Mouse (Mus musculus): ENCODE measurements around the gene Cul1. TPM values are rescaled to one million over a fixed set of nuclear protein-coding genes. Genes with fewer than 3 reads are reported as not detected.

Cul1 gene
- polyA plus RNA-seq, 1 experiment = 1.1 TPM

DNA sequence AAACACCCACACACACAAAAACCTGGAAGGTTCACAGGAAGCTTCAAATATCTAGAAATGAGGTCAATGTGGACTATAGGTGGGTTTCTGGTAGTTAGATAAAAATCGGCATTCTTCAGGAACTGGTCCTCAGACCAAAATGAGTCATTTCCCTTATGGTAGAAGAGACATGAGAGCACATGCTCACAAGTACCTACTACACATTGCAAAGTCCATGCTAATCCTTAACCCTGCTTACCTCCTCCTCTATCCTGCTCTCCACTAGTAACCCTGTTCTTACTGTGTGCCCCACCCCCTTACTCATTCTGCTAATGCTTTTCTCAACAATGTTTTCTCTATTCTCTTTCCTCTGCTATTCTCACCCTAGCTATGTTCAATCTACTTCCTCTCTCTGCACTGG is 74.5 kb downstream of the Cul1 start:
- Histone ChIP-seq H3K27me3 (ENCODE audit: control insufficient read depth) (no peaks in the 10 kb centered on the region), H3K4me3 (replicated peaks) (no peak overlapping the region), H3K9me3 (ENCODE audit: control insufficient read depth, low read length) (no peaks in the 10 kb centered on the region), H3K4me1 (ENCODE audit: control insufficient read depth) (no peaks in the 10 kb centered on the region), H3K36me3 (ENCODE audit: control insufficient read depth) (peaks cover 100% of the 10 kb centered on the region)
- TF ChIP-seq TAL1 (IDR thresholded peaks at IDR 0.05; ENCODE audit: low read length) (no peak), GATA1 (IDR thresholded peaks at IDR 0.05; ENCODE audit: low read length) (no peak)

DNA sequence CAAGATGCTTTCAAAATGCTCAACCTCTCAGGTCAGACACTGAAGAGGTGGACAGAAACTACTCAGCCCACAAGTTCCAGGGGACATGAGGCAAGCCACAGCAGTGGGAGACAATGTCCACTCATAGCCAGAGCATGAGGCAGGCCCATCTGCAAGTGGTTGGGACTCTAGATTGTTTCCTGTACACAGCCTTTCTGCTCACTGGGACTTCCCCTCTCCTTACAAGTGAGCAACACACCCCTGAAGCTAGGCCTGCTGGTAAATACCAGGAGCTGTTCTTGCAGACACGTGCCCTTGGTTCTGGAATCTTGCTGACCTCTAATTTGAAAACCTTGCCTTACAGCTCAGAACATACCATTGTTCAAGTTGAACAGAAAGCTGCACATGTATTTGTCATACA is 79.3 kb downstream of the Cul1 start:
- TF ChIP-seq GATA1 (IDR thresholded peaks at IDR 0.05; ENCODE audit: low read length) (no peak), TAL1 (IDR thresholded peaks at IDR 0.05; ENCODE audit: low read length) (no peak)
- Histone ChIP-seq H3K9me3 (ENCODE audit: control insufficient read depth, low read length) (no peaks in the 10 kb centered on the region), H3K4me1 (ENCODE audit: control insufficient read depth) (no peaks in the 10 kb centered on the region), H3K27me3 (ENCODE audit: control insufficient read depth) (no peaks in the 10 kb centered on the region), H3K36me3 (ENCODE audit: control insufficient read depth) (peaks cover 96% of the 10 kb centered on the region), H3K4me3 (replicated peaks) (no peak overlapping the region)

DNA sequence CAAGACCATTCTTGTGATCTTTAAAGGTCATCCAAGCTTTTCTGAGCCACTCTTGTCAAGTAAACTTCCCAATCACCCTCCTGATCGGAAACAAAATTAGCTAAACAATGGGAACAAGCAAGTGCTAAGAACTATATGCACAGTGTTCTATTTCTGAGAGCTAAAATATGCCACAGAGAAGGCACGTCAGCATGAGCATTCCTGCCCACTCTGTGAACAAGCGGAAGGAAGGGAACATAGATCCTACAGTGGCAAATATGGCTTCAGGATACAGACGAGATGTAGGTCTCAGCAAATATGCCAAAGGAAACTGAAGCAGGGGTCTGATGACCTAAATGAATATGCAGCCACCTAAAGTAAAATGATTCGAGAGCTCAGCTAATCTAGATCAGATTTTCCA is 82.1 kb downstream of the Cul1 start:
- no peaks in the 10 kb centered on the region for H3K27me3 ChIP-seq (ENCODE audit: control insufficient read depth)
- no peaks in the 10 kb centered on the region for H3K4me1 ChIP-seq (ENCODE audit: control insufficient read depth)
- no peaks in the 10 kb centered on the region for H3K9me3 ChIP-seq (ENCODE audit: control insufficient read depth, low read length)
- H3K4me3 ChIP-seq (replicated peaks) = no peak overlapping the region
- TF ChIP-seq TAL1 (IDR thresholded peaks at IDR 0.05; ENCODE audit: low read length) = no peak
- TF ChIP-seq GATA1 (IDR thresholded peaks at IDR 0.05; ENCODE audit: low read length) = no peak
- H3K36me3 ChIP-seq (ENCODE audit: control insufficient read depth) = peaks cover 76% of the 10 kb centered on the region

DNA sequence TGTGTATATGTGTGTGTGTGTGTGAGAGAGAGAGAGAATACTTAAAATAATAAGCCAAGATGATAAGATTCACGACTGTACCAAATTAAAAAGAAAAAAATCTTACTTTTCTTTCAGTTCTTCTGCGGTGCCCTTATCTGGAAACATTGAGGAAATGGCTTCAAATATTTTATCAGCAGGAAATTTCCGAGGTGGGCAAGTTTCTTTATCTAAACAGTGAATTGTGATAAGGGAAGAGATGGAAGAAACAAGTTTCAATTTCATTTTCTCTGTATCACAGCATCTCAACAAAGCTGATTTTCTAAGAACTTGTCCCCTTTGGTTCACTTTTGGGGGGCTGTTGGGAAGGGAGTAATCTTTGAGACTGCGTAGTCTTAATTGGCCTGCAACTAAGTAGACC is 99.1 kb downstream of the Cul1 start:
- peaks cover 100% of the 10 kb centered on the region for H3K36me3 ChIP-seq (ENCODE audit: control insufficient read depth)

DNA sequence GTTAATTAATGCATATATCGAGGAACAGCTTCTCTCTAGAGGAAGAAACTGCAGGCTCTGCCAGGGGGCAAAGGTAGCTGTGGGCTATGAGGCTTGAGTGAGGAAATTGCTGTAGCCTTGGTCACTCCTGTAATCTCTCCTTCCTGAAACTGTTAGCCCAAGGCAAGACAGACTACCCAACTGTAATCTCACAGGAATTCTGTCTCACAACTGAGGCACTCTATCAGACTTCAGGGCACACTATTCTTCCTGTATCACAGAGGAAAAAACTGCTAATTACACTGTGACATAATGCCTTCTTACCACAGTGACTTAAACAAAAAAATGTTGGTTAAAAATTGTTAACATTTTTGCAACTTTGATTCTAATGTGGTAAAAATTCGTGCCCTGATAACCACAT is 106.1 kb downstream of the Cul1 start:
- H3K9me3 ChIP-seq (ENCODE audit: control insufficient read depth, low read length) = no peaks in the 10 kb centered on the region
- no peaks in the 10 kb centered on the region for H3K27me3 ChIP-seq (ENCODE audit: control insufficient read depth)
- H3K36me3 ChIP-seq (ENCODE audit: control insufficient read depth) = peaks cover 100% of the 10 kb centered on the region
- peaks cover 18% of the 10 kb centered on the region for H3K4me1 ChIP-seq (ENCODE audit: control insufficient read depth)
- TF ChIP-seq GATA1 (IDR thresholded peaks at IDR 0.05; ENCODE audit: low read length) = no peak
- TF ChIP-seq TAL1 (IDR thresholded peaks at IDR 0.05; ENCODE audit: low read length) = no peak
- no peak overlapping the region for H3K4me3 ChIP-seq (replicated peaks)

More for the DNA sequence above, 99.1 kb downstream of the Cul1 start:
- no peaks in the 10 kb centered on the region for H3K27me3 ChIP-seq (ENCODE audit: control insufficient read depth)
- no peak for TF ChIP-seq TAL1 (IDR thresholded peaks at IDR 0.05; ENCODE audit: low read length)
- no peak for TF ChIP-seq GATA1 (IDR thresholded peaks at IDR 0.05; ENCODE audit: low read length)
- no peak overlapping the region for H3K4me3 ChIP-seq (replicated peaks)
- no peaks in the 10 kb centered on the region for H3K4me1 ChIP-seq (ENCODE audit: control insufficient read depth)
- H3K9me3 ChIP-seq (ENCODE audit: control insufficient read depth, low read length) = no peaks in the 10 kb centered on the region

DNA sequence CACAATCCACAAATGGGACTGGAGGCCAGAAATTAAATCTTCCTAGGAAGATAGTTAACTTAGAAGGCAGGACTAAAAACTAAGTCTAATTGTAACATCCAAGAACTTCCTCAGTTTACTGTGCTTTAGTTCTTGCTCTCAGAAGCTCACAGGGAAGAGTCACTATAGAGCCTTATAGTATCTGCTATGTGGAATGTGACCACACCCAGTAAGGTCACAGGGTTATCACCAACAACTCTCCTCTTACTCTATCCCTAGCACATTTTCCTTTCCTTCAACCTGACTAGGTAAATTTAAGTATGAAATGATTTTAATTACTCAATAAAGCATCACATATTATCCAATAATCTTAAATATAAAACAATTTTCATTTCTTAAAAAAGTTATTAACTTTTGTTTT is 107.2 kb downstream of the Cul1 start:
- peaks cover 24% of the 10 kb centered on the region for H3K4me1 ChIP-seq (ENCODE audit: control insufficient read depth)
- H3K36me3 ChIP-seq (ENCODE audit: control insufficient read depth) = peaks cover 100% of the 10 kb centered on the region
- TF ChIP-seq TAL1 (IDR thresholded peaks at IDR 0.05; ENCODE audit: low read length) (no peak), GATA1 (IDR thresholded peaks at IDR 0.05; ENCODE audit: low read length) (no peak)
- no peak overlapping the region for H3K4me3 ChIP-seq (replicated peaks)
- no peaks in the 10 kb centered on the region for H3K27me3 ChIP-seq (ENCODE audit: control insufficient read depth)
- no peaks in the 10 kb centered on the region for H3K9me3 ChIP-seq (ENCODE audit: control insufficient read depth, low read length)

DNA sequence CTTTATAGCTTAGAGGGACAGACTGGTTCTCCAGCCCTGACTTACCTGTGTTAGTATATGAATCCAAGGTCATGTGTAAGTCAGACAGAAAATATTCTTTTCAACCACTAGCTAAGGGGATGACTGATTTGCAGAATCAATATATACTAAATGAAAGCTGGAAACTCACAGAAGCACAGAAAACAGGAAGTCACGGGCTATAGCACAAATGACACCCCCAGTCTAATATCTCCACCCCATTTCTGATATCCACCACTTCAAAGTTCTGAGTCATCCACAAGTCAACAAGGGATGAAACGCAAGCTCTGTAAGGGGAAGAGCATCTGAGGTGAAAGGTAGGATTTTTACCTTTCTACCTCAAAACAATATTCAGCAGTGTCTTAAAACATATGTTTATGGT is 107.6 kb downstream of the Cul1 start:
- H3K4me3 ChIP-seq (replicated peaks) = no peak overlapping the region
- peaks cover 27% of the 10 kb centered on the region for H3K4me1 ChIP-seq (ENCODE audit: control insufficient read depth)
- H3K27me3 ChIP-seq (ENCODE audit: control insufficient read depth) = no peaks in the 10 kb centered on the region
- TF ChIP-seq GATA1 (IDR thresholded peaks at IDR 0.05; ENCODE audit: low read length) (no peak), TAL1 (IDR thresholded peaks at IDR 0.05; ENCODE audit: low read length) (no peak)
- H3K9me3 ChIP-seq (ENCODE audit: control insufficient read depth, low read length) = no peaks in the 10 kb centered on the region
- H3K36me3 ChIP-seq (ENCODE audit: control insufficient read depth) = peaks cover 100% of the 10 kb centered on the region

DNA sequence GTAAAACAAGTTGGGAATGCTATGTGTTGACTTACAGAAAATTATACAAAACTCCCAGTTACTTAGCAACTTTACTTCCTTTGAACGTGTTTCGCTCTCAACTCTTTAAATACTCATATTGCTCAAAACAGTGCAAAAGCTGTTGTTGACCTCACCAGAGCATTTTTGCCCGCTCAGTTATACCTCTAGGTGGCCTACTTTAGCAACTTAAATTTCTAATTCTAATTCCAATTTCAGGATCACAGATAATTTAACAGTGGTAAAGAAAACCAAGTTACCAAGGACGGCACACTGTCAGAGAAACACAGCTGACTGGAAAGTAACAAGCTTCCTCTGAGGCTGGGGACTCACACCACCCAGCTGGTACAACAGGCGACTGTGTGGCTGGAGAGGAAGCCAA is 108.2 kb downstream of the Cul1 start:
- TF ChIP-seq TAL1 (IDR thresholded peaks at IDR 0.05; ENCODE audit: low read length) (no peak), GATA1 (IDR thresholded peaks at IDR 0.05; ENCODE audit: low read length) (no peak)
- H3K36me3 ChIP-seq (ENCODE audit: control insufficient read depth) = peaks cover 100% of the 10 kb centered on the region
- peaks cover 33% of the 10 kb centered on the region for H3K4me1 ChIP-seq (ENCODE audit: control insufficient read depth)

DNA sequence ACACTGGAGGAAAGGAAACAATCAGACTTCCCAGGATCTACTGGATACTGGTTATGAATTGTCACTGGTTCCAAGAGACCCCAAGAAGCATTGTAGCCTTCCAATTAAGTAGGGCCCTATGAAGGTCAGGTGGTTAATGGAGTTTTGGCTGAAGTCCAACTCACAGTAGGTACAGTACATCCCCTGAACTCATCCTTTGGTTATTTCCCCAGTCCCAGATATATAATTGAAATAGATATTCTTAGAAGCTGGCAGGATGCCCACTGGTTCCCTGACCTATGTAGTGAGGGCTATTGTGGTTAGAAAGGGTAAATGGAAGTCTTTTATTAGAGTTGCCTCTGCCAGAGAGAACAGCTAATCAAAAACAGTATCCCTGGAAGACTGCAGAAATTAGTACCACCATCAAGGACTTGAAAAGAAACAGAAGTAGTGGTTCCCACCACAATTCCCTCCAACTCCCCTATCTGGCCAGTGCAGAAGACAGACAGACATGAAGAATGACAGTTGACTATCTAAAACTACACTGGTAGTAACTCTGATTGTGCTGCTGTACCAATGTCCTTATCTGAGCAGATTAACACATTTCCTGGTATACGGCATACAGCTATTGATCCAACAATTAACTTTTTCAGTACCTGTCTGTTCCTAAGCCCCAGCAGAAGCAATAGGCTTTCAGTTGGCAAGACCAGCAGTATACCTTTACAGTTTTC is 112.3 kb downstream of the Cul1 start:
- peaks cover 99% of the 10 kb centered on the region for H3K36me3 ChIP-seq (ENCODE audit: control insufficient read depth)
- H3K4me3 ChIP-seq (replicated peaks) = no peak overlapping the region
- H3K9me3 ChIP-seq (ENCODE audit: control insufficient read depth, low read length) = no peaks in the 10 kb centered on the region
- H3K27me3 ChIP-seq (ENCODE audit: control insufficient read depth) = no peaks in the 10 kb centered on the region
- H3K4me1 ChIP-seq (ENCODE audit: control insufficient read depth) = peaks cover 41% of the 10 kb centered on the region
- no peak for TF ChIP-seq GATA1 (IDR thresholded peaks at IDR 0.05; ENCODE audit: low read length)
- peak; percentile 3; the same call in 1 of the 3 replicates for TF ChIP-seq TAL1 (IDR thresholded peaks at IDR 0.05; ENCODE audit: low read length)

More for the DNA sequence above, 108.2 kb downstream of the Cul1 start:
- Histone ChIP-seq H3K27me3 (ENCODE audit: control insufficient read depth) (no peaks in the 10 kb centered on the region), H3K4me3 (replicated peaks) (no peak overlapping the region), H3K9me3 (ENCODE audit: control insufficient read depth, low read length) (no peaks in the 10 kb centered on the region)

DNA sequence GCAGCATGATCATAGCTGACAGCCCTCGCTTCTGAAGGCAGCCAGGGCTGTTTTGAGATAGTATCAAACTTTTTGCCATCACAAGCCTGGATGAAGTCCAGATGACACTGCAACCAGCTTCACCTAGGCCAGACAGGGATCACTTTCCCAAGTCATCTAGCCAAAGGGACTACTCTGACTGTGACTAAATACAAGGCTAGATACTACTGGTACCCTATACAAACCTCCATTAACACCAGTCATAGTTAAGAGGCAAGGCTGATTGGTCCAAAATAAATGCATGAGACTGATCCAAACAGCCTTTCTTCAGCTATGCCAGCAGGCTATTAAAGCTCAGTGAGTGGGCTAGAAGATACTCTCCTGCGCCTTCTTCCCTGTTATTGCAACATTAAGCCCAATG is 119.7 kb downstream of the Cul1 start:
- Histone ChIP-seq H3K27me3 (ENCODE audit: control insufficient read depth) (no peaks in the 10 kb centered on the region), H3K4me1 (ENCODE audit: control insufficient read depth) (no peaks in the 10 kb centered on the region; the same call in 1 of the 2 replicates), H3K9me3 (ENCODE audit: control insufficient read depth, low read length) (no peaks in the 10 kb centered on the region), H3K36me3 (ENCODE audit: control insufficient read depth) (peaks cover 93% of the 10 kb centered on the region), H3K4me3 (replicated peaks) (no peak overlapping the region)
- TF ChIP-seq GATA1 (IDR thresholded peaks at IDR 0.05; ENCODE audit: low read length) = no peak
- TF ChIP-seq TAL1 (IDR thresholded peaks at IDR 0.05; ENCODE audit: low read length) = no peak

Other genes with a start within 250 kb of the Cul1 start
- 2.1 and 3.7 TPM in 2 replicates for gene Ezh2, start 141.9 kb downstream of the Cul1 start, polyA plus RNA-seq (2012)